Mouse (Mus musculus) natural killer cell, adult 2 months (primary cell): ENCODE results near the gene Ctbp1.

ENCODE experiments used
- DNase-seq, 2 experiments: peaks; one replicate each; pipeline ENCODE4 v3.0.0; 2022; ENCODE audit warnings: low spot score in 2 of 2

Gene Ctbp1

GRCm38 (mm10) chr5:33210515-33210914, 64.3 kb downstream of the Ctbp1 start:
- no peak for DNase-seq

- DNase-seq: no peak
These were observed 66.1 kb downstream of the Ctbp1 start for GRCm38 (mm10) chr5:33208533-33209245.

- no peak for DNase-seq
These were observed 67.7 kb downstream of the Ctbp1 start for GRCm38 (mm10) chr5:33207136-33207535.

GRCm38 (mm10) chr5:33206328-33206727, 68.5 kb downstream of the Ctbp1 start:
- no peak for DNase-seq

- no peak for DNase-seq
These were observed 70.5 kb downstream of the Ctbp1 start for GRCm38 (mm10) chr5:33204284-33204683.

- DNase-seq: peak; percentile 57 to 69
These were observed 71.0 kb downstream of the Ctbp1 start for GRCm38 (mm10) chr5:33203691-33204242.

- DNase-seq: no peak
These were observed 71.6 kb downstream of the Ctbp1 start for GRCm38 (mm10) chr5:33203171-33203565.

GRCm38 (mm10) chr5:33202516-33203170, 72.2 kb downstream of the Ctbp1 start:
- DNase-seq: no peak

- no peak for DNase-seq
These were observed 73.1 kb downstream of the Ctbp1 start for GRCm38 (mm10) chr5:33201697-33202096.

GRCm38 (mm10) chr5:33200071-33200470, 74.7 kb downstream of the Ctbp1 start:
- no peak for DNase-seq
